Mouse (Mus musculus) activated CD4-positive, CD25-positive, alpha-beta regulatory T cell (primary cell): Measurements from ENCODE around the gene Gm11214. TPM values are rescaled to one million over a fixed set of nuclear protein-coding genes. Genes with fewer than 3 reads are reported as not detected.

Experiments used
- polyA plus RNA-seq, 2 experiments: library from polyadenylated mRNA; unstranded; fragments of 100-300 nt; shearing (Covaris generic); gene quantifications; one replicate each; pipeline ENCODE4 v1.2.1; 2017

Gene Gm11214
- polyA plus RNA-seq: under 1 TPM; 0.31 to 0.57 TPM

GRCm38 (mm10) chr4:63663279-63663678 is at the start of gene Gm11214:
Gene Gm11214, minus strand, starts transcription at chr4:63663379.

GRCm38 (mm10) chr4:63622378-63622835 is 40.8 kb downstream of the Gm11214 start, which contains the start of gene Tex48:
Gene Tex48, minus strand, starts transcription at chr4:63622428.

Other genes with a start within 250 kb of the Gm11214 start
- gene Whrn, start 167.4 kb downstream of the Gm11214 start, polyA plus RNA-seq: 10 to 100 TPM in 1 of 2 experiments, 1 to 10 TPM in 1; 7.9 to 10.3 TPM
- gene Atp6v1g1, start 118.6 kb downstream of the Gm11214 start, polyA plus RNA-seq: 100 to 1,000 TPM; 128 to 143 TPM
- 10 to 100 TPM; 22.2 to 25.0 TPM for gene Tmem268, start 104.6 kb downstream of the Gm11214 start, polyA plus RNA-seq
- not detected for gene Gm11213, start 58.1 kb downstream of the Gm11214 start, polyA plus RNA-seq
- gene Tex48, start 41.0 kb downstream of the Gm11214 start, polyA plus RNA-seq: not detected
- gene Tnfsf15, start 81.7 kb upstream of the Gm11214 start, polyA plus RNA-seq: under 1 TPM; 0.10 to 0.20 TPM
- gene Tnfsf8, start 198.0 kb upstream of the Gm11214 start, polyA plus RNA-seq: 100 to 1,000 TPM in 1 of 2 experiments, 10 to 100 TPM in 1; 18.9 to 116 TPM